Mouse (Mus musculus): ENCODE measurements around the gene Gpc5.

DNA sequence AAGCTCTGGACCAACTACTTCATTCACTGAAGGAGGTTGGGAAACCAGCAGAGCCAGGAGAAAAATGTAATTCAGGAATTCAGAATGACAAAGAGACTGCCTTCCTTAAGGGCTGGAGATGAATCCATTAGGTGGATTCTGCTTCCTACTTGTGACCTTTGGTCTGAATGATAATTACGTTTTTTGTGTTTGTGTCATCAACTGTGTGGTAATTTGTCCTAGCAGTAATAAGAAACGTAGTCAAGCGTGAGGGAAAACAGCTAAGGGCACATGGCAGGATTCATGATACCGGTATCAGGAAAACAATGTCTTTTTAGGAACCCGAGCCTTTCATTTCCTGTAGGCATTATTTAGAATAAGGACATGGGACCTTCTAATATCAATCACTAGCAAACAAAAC lies 1045.3 kb downstream of the Gpc5 start:
- TF ChIP-seq CTCF (IDR thresholded peaks at IDR 0.05; ENCODE audit: low read depth, low read length) (no peak), POLR2A (IDR thresholded peaks at IDR 0.05; ENCODE audit: extremely low read depth, insufficient read depth, low read length) (no peak)
